Mouse (Mus musculus) forebrain, embryonic 11.5 days (tissue): Measurements from ENCODE around the gene Syp. TPM values are rescaled to one million over a fixed set of nuclear protein-coding genes. Genes with fewer than 3 reads are reported as not detected.

Experiments used
- ATAC-seq: fragments of 200-750 bp; cut with Nextera tagmentation; replicated peaks from 2 replicates; pipeline ENCODE4 v1.8.0; 2017; ENCODE audit warnings: moderate TSS enrichment; ENCODE audit not compliant: low FRiP score
- DNase-seq: peaks from one replicate; pipeline ENCODE4 v3.0.0-alpha.2; 2017; ENCODE audit warnings: low spot score
- H3K27ac ChIP-seq: fragments of 300-500 bp; sonication (generic); 2 replicates; pipeline ENCODE4 v1.5.1; 2014; ENCODE audit warnings: low read depth, low read length
- H3K27me3 ChIP-seq: fragments of 300-500 bp; sonication (generic); 2 replicates; pipeline ENCODE4 v1.6.1; 2014; ENCODE audit warnings: mild to moderate bottlenecking, low read length, mixed read lengths; ENCODE audit not compliant: control insufficient read depth, insufficient read depth
- H3K36me3 ChIP-seq: fragments of 300-500 bp; sonication (generic); 2 replicates; pipeline ENCODE4 v1.6.1; 2014; ENCODE audit warnings: mild to moderate bottlenecking, low read length, moderate library complexity, mixed read lengths; ENCODE audit not compliant: control insufficient read depth, insufficient read depth
- H3K4me1 ChIP-seq: fragments of 300-500 bp; sonication (generic); replicated peaks from 2 replicates; pipeline ENCODE4 v1.6.1; 2014; ENCODE audit warnings: low read length, mixed read lengths; ENCODE audit not compliant: control insufficient read depth, insufficient read depth
- H3K4me2 ChIP-seq: fragments of 300-500 bp; sonication (generic); 2 replicates; pipeline ENCODE4 v1.6.1; 2014; ENCODE audit warnings: low read depth, mild to moderate bottlenecking, low read length, moderate library complexity, mixed read lengths; ENCODE audit not compliant: severe bottlenecking
- H3K4me3 ChIP-seq: fragments of 300-500 bp; sonication (generic); 2 replicates; pipeline ENCODE4 v1.5.1; 2014; ENCODE audit warnings: low read depth, low read length
- H3K9ac ChIP-seq: fragments of 300-500 bp; sonication (generic); 2 replicates; pipeline ENCODE4 v1.6.1; 2014; ENCODE audit warnings: low read length
- H3K9me3 ChIP-seq: fragments of 300-500 bp; sonication (generic); 2 replicates; pipeline ENCODE4 v1.6.1; 2016; ENCODE audit warnings: low read length, mixed read lengths; ENCODE audit not compliant: control insufficient read depth
- WGBS: fragments of 180-500 bp; shearing (Covaris S2); extraction: QIAGEN DNeasy Blood & Tissue Kit; methylation state at CpG from one replicate; pipeline ENCODE4 v1.1.7; 2014; 5-methylcytosine and 5-hydroxymethylcytosine counted together
- polyA plus RNA-seq: library from polyadenylated mRNA; unstranded; fragments of >200 nt; fragmentation: Nextera tagmentation; extraction: Ambion mirVana; gene quantifications from 2 replicates; pipeline ENCODE4 v1.2.1, GENCODE M21; 2014

The Syp gene
- polyA plus RNA-seq = 12.3 and 12.6 TPM in 2 replicates

DNA sequence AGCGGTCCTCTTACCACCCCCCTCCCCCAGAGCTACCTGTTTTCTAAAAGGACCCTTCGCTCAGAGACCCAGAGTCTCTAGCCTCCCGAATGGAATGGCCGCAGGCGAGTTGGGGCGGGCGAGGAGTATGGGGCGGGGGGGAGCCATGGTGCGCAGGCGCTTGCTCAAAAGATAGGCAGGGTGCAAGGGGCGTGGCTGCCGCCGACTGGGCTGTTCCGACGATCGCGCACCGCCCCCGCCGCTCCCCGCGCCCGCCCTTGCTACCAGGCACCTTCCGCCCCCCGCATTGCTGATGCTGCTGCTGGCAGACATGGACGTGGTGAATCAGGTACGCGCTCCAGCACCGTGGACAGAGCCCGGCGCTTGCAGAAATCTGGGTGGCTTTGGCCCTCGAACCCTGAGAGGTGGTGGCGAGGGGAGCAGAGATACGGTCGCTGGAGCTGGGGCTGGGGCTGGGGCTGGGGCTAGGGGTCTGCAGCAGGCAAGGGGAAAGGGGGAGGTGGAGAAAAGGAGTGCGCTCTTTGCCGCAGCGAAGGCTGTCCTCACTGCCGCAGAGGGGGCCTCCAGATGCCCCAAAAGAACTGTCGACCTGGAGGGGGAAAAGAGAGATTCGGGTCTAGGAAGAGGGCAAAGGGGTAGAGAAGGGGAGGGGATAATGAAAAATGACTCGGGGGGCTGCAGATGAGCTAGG is at the start of gene Syp:
Gene Syp (plus strand): TSS at position 71 of the 691 bp plus-strand sequence.
- Histone ChIP-seq H3K27ac (no peak within 1 kb of the TSS), H3K36me3 (no peaks in the 10 kb centered on the region), H3K4me1 (no peaks in the 10 kb centered on the region), H3K4me3 (peak within 1 kb of the TSS; percentile 46), H3K9ac (peak within 1 kb of the TSS; percentile 52), H3K9me3 (no peaks in the 10 kb centered on the region), H3K4me2 (peak within 1 kb of the TSS; percentile 51), H3K27me3 (no peaks in the 10 kb centered on the region)
- WGBS = 6% methylated on average over 37 of the region's 42 CpGs
- ATAC-seq (peak; percentile 86), DNase-seq (peak; percentile 94)

DNA sequence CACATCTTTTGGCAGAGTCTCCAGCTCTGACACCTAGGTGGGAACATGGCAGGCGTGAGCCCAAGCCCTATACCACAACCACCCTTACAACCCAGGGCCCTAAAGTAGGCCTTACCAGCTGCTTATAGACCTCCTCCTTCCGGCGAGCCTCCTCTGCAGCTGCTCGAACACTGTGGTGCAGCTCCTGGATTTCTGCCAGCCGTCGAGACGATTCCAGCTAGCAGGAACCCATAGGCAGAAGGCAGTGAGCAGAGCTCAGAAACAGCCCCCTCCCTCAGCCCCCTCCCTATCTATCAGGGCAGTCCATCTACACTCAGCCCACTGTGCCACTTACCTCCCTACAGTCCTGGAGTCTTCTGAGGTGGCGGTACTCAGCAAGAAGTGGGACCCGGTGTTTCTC is 42.9 kb upstream of the Syp start:
- DNase-seq = no peak
- WGBS = 90% methylated on average over 9 of the region's 9 CpGs
- H3K9ac ChIP-seq = no peak overlapping the region
- no peak overlapping the region for H3K4me2 ChIP-seq
- ATAC-seq = no peak
- H3K4me3 ChIP-seq = no peak overlapping the region
- no peaks in the 10 kb centered on the region; the same call in 1 of the 2 replicates for H3K36me3 ChIP-seq
- no peaks in the 10 kb centered on the region for H3K27me3 ChIP-seq
- H3K27ac ChIP-seq = no peak overlapping the region
- H3K4me1 ChIP-seq = no peaks in the 10 kb centered on the region
- no peaks in the 10 kb centered on the region for H3K9me3 ChIP-seq

DNA sequence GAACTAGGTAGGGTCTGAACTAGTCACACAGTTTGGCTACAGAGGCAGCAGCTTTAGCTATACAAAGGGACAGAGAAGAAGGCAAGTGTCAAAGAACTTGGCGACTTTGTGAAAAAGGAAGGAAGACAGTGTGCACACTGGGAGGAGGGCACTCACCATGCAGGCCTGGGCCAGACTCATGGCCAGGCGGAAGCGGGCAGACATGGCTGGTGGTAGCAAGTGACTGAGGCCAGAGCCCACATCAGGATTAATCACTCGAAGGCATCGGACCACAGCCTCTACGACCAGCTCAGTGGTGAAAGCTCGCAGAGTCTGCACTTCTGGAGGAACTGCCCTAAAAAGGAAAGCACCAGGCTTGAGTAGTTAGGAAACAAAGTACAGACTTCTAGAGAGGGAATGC is 34.3 kb upstream of the Syp start:
- Histone ChIP-seq H3K4me1 (no peaks in the 10 kb centered on the region), H3K27ac (no peak overlapping the region), H3K4me3 (no peak overlapping the region), H3K4me2 (peak overlapping the region; percentile 48; the same call in 1 of the 2 replicates), H3K27me3 (no peaks in the 10 kb centered on the region), H3K9me3 (no peaks in the 10 kb centered on the region), H3K36me3 (no peaks in the 10 kb centered on the region; the same call in 1 of the 2 replicates), H3K9ac (no peak overlapping the region)
- ATAC-seq (no peak), DNase-seq (no peak)
- 95% methylated on average over 7 of the region's 7 CpGs for WGBS

DNA sequence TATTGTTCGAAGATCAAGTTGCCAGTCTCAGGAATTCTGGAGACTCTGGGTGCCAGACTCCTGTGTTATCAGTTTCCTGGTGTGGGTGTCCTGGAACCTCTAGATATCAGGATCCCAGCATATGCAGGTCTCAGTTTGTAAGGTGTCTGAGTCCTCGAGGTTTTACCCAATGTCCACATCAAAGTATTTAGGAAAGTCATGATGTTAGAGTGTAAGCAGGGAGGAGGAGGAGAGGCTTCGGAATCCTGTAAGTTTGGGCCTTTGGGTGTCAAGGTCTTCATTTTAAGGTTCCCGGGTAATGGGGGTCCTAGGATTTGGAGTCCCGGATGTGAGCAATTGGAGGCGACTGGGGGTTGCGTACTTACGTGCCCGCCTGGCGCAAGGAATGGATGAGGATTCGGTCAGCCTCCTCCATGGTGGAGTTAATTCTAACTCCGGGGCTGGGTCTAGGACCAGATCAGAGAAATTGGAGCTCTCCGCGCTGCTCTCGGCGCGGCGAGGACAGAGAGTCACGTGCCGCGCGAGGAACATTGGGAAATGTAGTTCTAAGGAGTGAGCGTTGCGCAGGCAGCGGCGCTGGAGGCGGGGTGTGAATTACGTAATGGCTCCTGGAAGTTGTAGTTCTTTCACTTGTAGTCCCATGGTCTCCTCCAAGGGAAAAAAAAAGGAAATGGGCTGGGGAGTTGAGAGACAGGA is 33.2 kb upstream of the Syp start, which contains the start of gene Ccdc22:
Gene Ccdc22 (minus strand): TSS at position 639 of the 696 bp plus-strand sequence.
- WGBS = 22% methylated on average over 28 of the region's 28 CpGs
- no peak within 1 kb of the TSS for H3K27ac ChIP-seq

DNA sequence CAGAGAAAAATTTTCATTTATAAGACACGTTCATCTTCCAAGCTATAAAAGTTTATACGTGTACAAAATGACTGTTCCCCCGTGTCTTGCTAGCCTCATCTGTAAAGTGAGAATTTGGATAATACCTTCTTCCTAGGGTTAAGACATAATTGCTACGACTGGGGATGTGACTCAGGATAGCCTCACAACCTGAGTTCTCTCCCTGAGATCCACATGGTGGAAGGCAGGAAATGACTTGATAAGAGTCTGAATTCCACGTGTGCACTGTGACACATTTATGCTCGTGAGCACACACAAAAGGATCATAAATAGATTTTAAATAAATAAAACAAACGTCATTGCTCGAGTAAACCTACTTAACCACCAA is 32.7 kb upstream of the Syp start:
- WGBS = 51% methylated on average over 8 of the region's 8 CpGs

More for the DNA sequence above, 33.2 kb upstream of the Syp start, which contains the start of gene Ccdc22:
- H3K9ac ChIP-seq = peak within 1 kb of the TSS; percentile 57
- ATAC-seq (peak; percentile 95), DNase-seq (peak; percentile 85)
- H3K4me3 ChIP-seq = peak within 1 kb of the TSS; percentile 39
- H3K36me3 ChIP-seq = no peaks in the 10 kb centered on the region; the same call in 1 of the 2 replicates
- H3K4me1 ChIP-seq = no peaks in the 10 kb centered on the region
- H3K4me2 ChIP-seq = peak within 1 kb of the TSS; percentile 48
- no peaks in the 10 kb centered on the region for H3K27me3 ChIP-seq
- H3K9me3 ChIP-seq = no peaks in the 10 kb centered on the region

DNA sequence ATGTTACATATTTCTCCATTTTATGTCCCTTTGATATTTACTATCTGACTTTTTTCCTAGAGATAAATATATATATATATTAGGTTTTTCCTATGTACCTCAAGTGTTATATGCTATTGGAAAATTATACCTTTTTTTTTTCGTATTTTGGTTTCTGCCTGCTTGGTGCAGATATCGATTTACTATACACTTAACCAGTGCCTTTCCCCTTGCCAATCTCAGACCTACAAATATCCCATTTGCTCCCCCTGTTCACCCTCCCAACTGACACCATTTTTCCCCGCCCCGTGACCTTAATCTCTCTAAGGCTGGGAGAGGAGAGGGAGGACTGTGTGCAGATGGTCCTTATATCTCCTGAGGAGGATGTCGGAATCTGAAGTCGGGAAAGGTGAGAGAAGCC is 31.5 kb upstream of the Syp start, which contains the start of gene Cacna1f:
Gene Cacna1f (plus strand): TSS at position 301 of the 400 bp plus-strand sequence.
- Histone ChIP-seq H3K36me3 (no peaks in the 10 kb centered on the region; the same call in 1 of the 2 replicates), H3K9ac (no peak within 1 kb of the TSS), H3K27me3 (no peaks in the 10 kb centered on the region), H3K4me1 (no peaks in the 10 kb centered on the region), H3K4me2 (no peak within 1 kb of the TSS), H3K9me3 (no peaks in the 10 kb centered on the region), H3K4me3 (no peak within 1 kb of the TSS), H3K27ac (no peak within 1 kb of the TSS)
- 81% methylated on average over 6 of the region's 6 CpGs for WGBS
- no peak for DNase-seq
- no peak for ATAC-seq

More for the DNA sequence above, 32.7 kb upstream of the Syp start:
- Histone ChIP-seq H3K36me3 (no peaks in the 10 kb centered on the region; the same call in 1 of the 2 replicates), H3K27me3 (no peaks in the 10 kb centered on the region), H3K9me3 (no peaks in the 10 kb centered on the region), H3K4me2 (0 out of 2 replicates have a peak overlapping the region, but pooled peaks have one; percentile 5), H3K4me3 (no peak overlapping the region), H3K4me1 (no peaks in the 10 kb centered on the region), H3K9ac (no peak overlapping the region), H3K27ac (no peak overlapping the region)
- DNase-seq (no peak), ATAC-seq (peak; percentile 28)

DNA sequence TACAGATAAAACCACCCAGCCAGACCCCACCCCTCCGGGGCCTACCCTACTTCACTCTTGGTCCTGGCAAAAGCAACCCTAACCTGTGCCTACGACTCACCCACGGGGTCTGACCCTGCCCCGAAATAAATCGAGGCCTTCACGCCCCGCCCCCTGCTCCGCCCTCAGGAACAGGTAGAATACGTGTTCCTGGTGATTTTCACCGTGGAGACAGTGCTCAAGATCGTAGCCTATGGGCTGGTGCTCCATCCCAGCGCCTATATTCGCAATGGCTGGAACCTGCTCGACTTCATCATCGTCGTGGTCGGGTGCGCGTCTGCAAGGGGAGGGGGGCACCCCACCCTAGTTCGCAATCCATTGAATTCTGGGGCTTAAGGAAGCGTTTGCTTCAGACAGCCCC is 28.2 kb upstream of the Syp start:
- ATAC-seq = no peak
- DNase-seq = no peak

DNA sequence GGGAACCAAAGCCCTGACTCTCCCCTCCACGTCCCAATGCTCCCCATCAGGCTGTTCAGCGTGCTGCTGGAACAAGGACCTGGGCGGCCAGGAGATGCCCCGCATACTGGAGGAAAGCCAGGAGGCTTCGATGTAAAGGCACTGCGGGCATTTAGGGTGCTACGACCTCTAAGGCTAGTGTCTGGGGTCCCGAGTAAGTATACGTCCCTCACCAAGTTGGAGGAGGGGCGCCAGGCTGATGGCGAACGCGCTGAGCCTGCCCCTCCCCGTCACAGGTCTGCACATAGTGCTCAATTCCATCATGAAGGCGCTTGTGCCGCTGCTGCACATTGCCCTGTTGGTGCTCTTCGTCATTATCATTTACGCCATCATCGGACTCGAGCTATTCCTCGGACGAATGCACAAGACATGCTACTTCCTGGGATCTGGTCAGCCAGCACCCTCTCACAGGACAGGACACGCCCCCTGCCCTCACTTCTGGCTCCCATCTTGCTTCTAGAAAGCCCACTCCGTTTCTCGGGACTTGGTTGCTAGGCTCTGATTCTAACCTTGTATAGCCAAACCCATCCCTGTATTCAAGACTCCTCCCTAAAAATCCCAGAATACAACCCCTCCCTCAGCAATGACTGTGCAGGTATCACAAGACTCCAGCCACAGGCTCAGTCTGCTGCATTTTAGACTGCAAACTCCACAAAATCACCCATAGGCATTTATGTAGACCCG is 27.6 kb upstream of the Syp start:
- no peak for DNase-seq
- no peak for ATAC-seq
- H3K36me3 ChIP-seq = no peaks in the 10 kb centered on the region
- WGBS = 30% methylated on average over 26 of the region's 26 CpGs
- H3K4me1 ChIP-seq = no peaks in the 10 kb centered on the region
- no peaks in the 10 kb centered on the region for H3K9me3 ChIP-seq
- H3K9ac ChIP-seq = no peak overlapping the region
- H3K27ac ChIP-seq = no peak overlapping the region
- H3K4me3 ChIP-seq = peak overlapping the region; percentile 27
- no peaks in the 10 kb centered on the region for H3K27me3 ChIP-seq
- peak overlapping the region; percentile 58 for H3K4me2 ChIP-seq

More for the DNA sequence above, 28.2 kb upstream of the Syp start:
- peak overlapping the region; percentile 58 for H3K4me2 ChIP-seq
- no peak overlapping the region for H3K27ac ChIP-seq
- H3K36me3 ChIP-seq = no peaks in the 10 kb centered on the region
- no peak overlapping the region for H3K9ac ChIP-seq
- no peaks in the 10 kb centered on the region for H3K27me3 ChIP-seq
- no peaks in the 10 kb centered on the region for H3K9me3 ChIP-seq
- WGBS = 19% methylated on average over 21 of the region's 21 CpGs
- H3K4me1 ChIP-seq = no peaks in the 10 kb centered on the region
- H3K4me3 ChIP-seq = peak overlapping the region; percentile 27
